Mouse (Mus musculus) stomach, postnatal 0 days (tissue): Measurements from ENCODE around the gene Mthfd2l. TPM values are rescaled to one million over a fixed set of nuclear protein-coding genes. Genes with fewer than 3 reads are reported as not detected.

ENCODE experiments used
- ATAC-seq: fragments of 200-750 bp; cut with Nextera tagmentation; 2 replicates; pipeline ENCODE4 v1.8.0; 2017; ENCODE audit not compliant: low FRiP score, low TSS enrichment
- DNase-seq: peaks from one replicate; pipeline ENCODE4 v3.0.0-alpha.2; 2016; ENCODE audit warnings: low spot score
- H3K27ac ChIP-seq: fragments of 300-500 bp; sonication (generic); replicated peaks from 2 replicates; pipeline ENCODE4 v1.5.1; 2014; ENCODE audit warnings: mild to moderate bottlenecking, control low read depth
- H3K27me3 ChIP-seq: fragments of 300-500 bp; sonication (generic); 2 replicates; pipeline ENCODE4 v1.6.1; 2014; ENCODE audit warnings: low read length; ENCODE audit not compliant: control insufficient read depth, insufficient read depth
- H3K36me3 ChIP-seq: fragments of 300-500 bp; sonication (generic); 2 replicates; pipeline ENCODE4 v1.6.1; 2014; ENCODE audit warnings: low read length, mixed read lengths; ENCODE audit not compliant: control insufficient read depth, insufficient read depth
- H3K4me1 ChIP-seq: fragments of 300-500 bp; sonication (generic); replicated peaks from 2 replicates; pipeline ENCODE4 v1.6.1; 2014; ENCODE audit warnings: antibody characterized with exemption; ENCODE audit not compliant: control insufficient read depth, insufficient read depth
- H3K4me2 ChIP-seq: fragments of 300-500 bp; sonication (generic); replicated peaks from 2 replicates; pipeline ENCODE4 v1.6.1; 2014; ENCODE audit warnings: low read depth, mild to moderate bottlenecking, control low read depth, moderate library complexity
- H3K4me3 ChIP-seq: fragments of 300-500 bp; sonication (generic); 2 replicates; pipeline ENCODE4 v1.5.1; 2014; ENCODE audit warnings: low read depth, low read length, control low read depth
- H3K9ac ChIP-seq: fragments of 300-500 bp; sonication (generic); 2 replicates; pipeline ENCODE4 v1.6.1; 2014; ENCODE audit warnings: mild to moderate bottlenecking, low read length, control low read depth, mixed read lengths
- H3K9me3 ChIP-seq: fragments of 300-500 bp; sonication (generic); 2 replicates; pipeline ENCODE4 v1.6.1; 2016; ENCODE audit warnings: low read length; ENCODE audit not compliant: control insufficient read depth
- CTCF ChIP-seq: IDR thresholded peaks from 2 replicates; pipeline ENCODE4 v1.5.1; 2016; ENCODE audit warnings: antibody characterized with exemption, low read depth, mild to moderate bottlenecking, moderate library complexity
- EP300 ChIP-seq: optimal IDR thresholded peaks from 2 replicates; pipeline ENCODE3; 2016; ENCODE audit warnings: antibody characterized with exemption
- WGBS: fragments of 180-500 bp; shearing (Covaris S2); extraction: QIAGEN DNeasy Blood & Tissue Kit; methylation state at CpG from one replicate; pipeline ENCODE4 v1.1.7; 2014; 5-methylcytosine and 5-hydroxymethylcytosine counted together
- polyA plus RNA-seq: library from polyadenylated mRNA; unstranded; fragments of >200 nt; fragmentation: Nextera tagmentation; extraction: Ambion mirVana; gene quantifications from 2 replicates; pipeline ENCODE4 v1.2.1, GENCODE M21; 2015

Gene Mthfd2l
- polyA plus RNA-seq, 1 experiment from 2014 or later = 45.5 TPM

DNA sequence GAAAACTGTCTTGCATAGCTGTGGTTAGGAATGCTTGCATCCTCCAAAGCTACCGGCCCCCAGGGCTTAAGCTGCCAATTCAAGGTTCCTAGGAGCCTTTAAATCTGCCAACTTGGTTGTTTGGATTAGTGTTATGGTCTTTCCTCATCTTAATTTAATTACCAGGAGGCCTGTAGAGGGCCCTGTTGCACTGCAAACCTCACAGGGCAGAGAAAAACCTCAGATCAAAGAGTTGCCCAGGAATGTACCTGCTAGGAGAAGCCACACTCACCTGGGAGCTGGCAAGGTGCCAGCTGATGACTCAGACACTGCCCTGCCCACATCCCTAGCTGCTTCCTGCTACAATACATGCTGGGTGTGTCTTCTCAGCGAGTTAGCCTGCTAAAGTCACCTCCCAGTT is 107.6 kb downstream of the Mthfd2l start:
- 11% methylated on average over 2 of the region's 2 CpGs for WGBS
- Histone ChIP-seq H3K4me3 (no peak overlapping the region), H3K27me3 (no peaks in the 10 kb centered on the region), H3K36me3 (no peaks in the 10 kb centered on the region), H3K4me2 (no peak overlapping the region), H3K4me1 (no peaks in the 10 kb centered on the region), H3K27ac (no peak overlapping the region), H3K9ac (no peak overlapping the region), H3K9me3 (no peaks in the 10 kb centered on the region)
- DNase-seq (peak; percentile 96), ATAC-seq (peak; percentile 99)
- peak; percentile 76 for TF ChIP-seq CTCF
- peak; percentile 53 for TF ChIP-seq EP300

DNA sequence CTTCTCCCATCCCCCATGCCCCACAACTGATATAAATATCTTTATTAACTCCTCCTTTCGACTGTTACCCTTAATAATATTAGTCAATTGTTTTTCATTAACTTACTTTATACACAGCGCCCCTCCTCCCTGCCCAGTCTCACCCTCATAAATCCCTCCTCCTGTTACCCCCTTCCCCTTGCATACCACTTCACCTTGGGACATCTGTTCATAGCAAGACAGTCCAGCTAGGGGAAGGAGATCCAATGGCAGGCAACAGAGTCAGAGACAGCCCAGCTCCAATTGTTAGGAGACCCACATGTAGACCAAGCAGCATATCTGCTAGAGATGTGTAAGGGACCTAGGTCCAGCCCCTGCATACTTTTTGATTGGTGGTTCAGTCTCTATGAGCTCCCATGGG is 108.0 kb downstream of the Mthfd2l start:
- no peak for TF ChIP-seq CTCF
- TF ChIP-seq EP300 = no peak
- Histone ChIP-seq H3K9ac (no peak overlapping the region), H3K9me3 (no peaks in the 10 kb centered on the region), H3K4me2 (no peak overlapping the region), H3K27ac (no peak overlapping the region), H3K36me3 (no peaks in the 10 kb centered on the region), H3K4me3 (no peak overlapping the region), H3K27me3 (no peaks in the 10 kb centered on the region), H3K4me1 (no peaks in the 10 kb centered on the region)
- WGBS = 66% methylated on average over 2 of the region's 2 CpGs
- DNase-seq (no peak), ATAC-seq (peak; percentile 57)

GRCm38 (mm10) chr5:91047987-91048386 is 117.1 kb downstream of the Mthfd2l start:
- WGBS = 33% methylated on average over 6 of the region's 6 CpGs
- H3K27ac ChIP-seq = no peak overlapping the region
- TF ChIP-seq CTCF = no peak
- TF ChIP-seq EP300 = peak; percentile 42
- H3K36me3 ChIP-seq = no peaks in the 10 kb centered on the region
- no peaks in the 10 kb centered on the region for H3K4me1 ChIP-seq
- no peak overlapping the region for H3K9ac ChIP-seq
- H3K4me2 ChIP-seq = no peak overlapping the region
- ATAC-seq (no peak), DNase-seq (no peak)
- no peaks in the 10 kb centered on the region for H3K27me3 ChIP-seq
- H3K4me3 ChIP-seq = no peak overlapping the region
- H3K9me3 ChIP-seq = no peaks in the 10 kb centered on the region

DNA sequence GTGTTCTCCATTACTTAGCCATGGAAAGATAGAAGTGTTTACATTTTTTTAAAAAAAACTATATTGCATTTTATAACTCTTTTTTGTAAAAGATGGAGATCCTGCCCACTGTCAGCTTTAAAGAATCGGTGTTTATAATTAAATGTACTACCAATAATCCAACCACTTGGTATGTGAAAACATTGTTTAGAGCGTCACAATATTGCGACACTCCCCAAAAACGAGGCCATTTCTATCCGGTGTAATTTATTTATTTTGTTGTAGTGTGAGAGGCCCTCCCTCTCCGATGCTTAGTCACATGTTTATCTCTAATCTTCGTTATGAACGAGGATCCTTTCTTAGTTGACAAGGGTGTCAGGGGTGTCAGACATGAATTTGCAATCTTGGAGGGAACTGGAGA is 117.5 kb downstream of the Mthfd2l start:
- no peaks in the 10 kb centered on the region for H3K27me3 ChIP-seq
- peak; percentile 15 for TF ChIP-seq EP300
- no peak for TF ChIP-seq CTCF
- no peaks in the 10 kb centered on the region for H3K9me3 ChIP-seq
- no peak for DNase-seq
- no peak for ATAC-seq
- H3K4me1 ChIP-seq = no peaks in the 10 kb centered on the region
- no peak overlapping the region for H3K4me2 ChIP-seq
- H3K9ac ChIP-seq = no peak overlapping the region
- 53% methylated on average over 8 of the region's 8 CpGs for WGBS
- H3K36me3 ChIP-seq = no peaks in the 10 kb centered on the region
- H3K4me3 ChIP-seq = no peak overlapping the region
- H3K27ac ChIP-seq = no peak overlapping the region

Other genes starting within 250 kb of the Mthfd2l start
- 0.05 and 0.10 TPM in 2 replicates for gene Cxcl5, start 171.8 kb upstream of the Mthfd2l start, polyA plus RNA-seq
- 4.4 and 16.9 TPM in 2 replicates for gene Ppbp, start 162.6 kb upstream of the Mthfd2l start, polyA plus RNA-seq
- 159 and 216 TPM in 2 replicates for gene Pf4, start 158.7 kb upstream of the Mthfd2l start, polyA plus RNA-seq
- gene Cxcl3, start 145.0 kb upstream of the Mthfd2l start, polyA plus RNA-seq = 0.05 and 0.10 TPM in 2 replicates
- gene Cxcl15, start 136.6 kb upstream of the Mthfd2l start, polyA plus RNA-seq = 0.58 and 0.70 TPM in 2 replicates
- gene Cxcl1, start 39.9 kb upstream of the Mthfd2l start, polyA plus RNA-seq = 0.38 and 0.93 TPM in 2 replicates
- gene Cxcl2, start 27.2 kb upstream of the Mthfd2l start, polyA plus RNA-seq = 0.15 and 0.16 TPM in 2 replicates
- 0.12 and 0.17 TPM in 2 replicates for gene Epgn, start 96.3 kb downstream of the Mthfd2l start, polyA plus RNA-seq
- gene Ereg, start 143.5 kb downstream of the Mthfd2l start, polyA plus RNA-seq = 3.2 and 3.3 TPM in 2 replicates
- gene Areg, start 208.5 kb downstream of the Mthfd2l start, polyA plus RNA-seq = 14.4 and 14.9 TPM in 2 replicates